Mouse (Mus musculus): Measurements from ENCODE around the gene Lbh.

Gene Lbh

GRCm38 (mm10) chr17:72918053-72918452 is at the start of gene Lbh:
TSS of gene Lbh (plus strand) at chr17:72918305.
- in situ Hi-C loops (cut with MboI; ENCODE audit: low pct_unique_long_range_greater_than_20kb in 1 of 2, low sequenced_read_pairs in 2 of 2, unreplicated experiment in 1 of 2) = no loop called here

- in situ Hi-C loops (cut with MboI; ENCODE audit: low pct_unique_long_range_greater_than_20kb in 1 of 2, low sequenced_read_pairs in 2 of 2, unreplicated experiment in 1 of 2) = no loop called here
Measured at GRCm38 (mm10) chr17:72878979-72879378, 39.1 kb upstream of the Lbh start.

GRCm38 (mm10) chr17:72880156-72880555 is 37.9 kb upstream of the Lbh start:
- in situ Hi-C loops (cut with MboI; ENCODE audit: low pct_unique_long_range_greater_than_20kb in 1 of 2, low sequenced_read_pairs in 2 of 2, unreplicated experiment in 1 of 2) = no loop called here

- in situ Hi-C loops (cut with MboI; ENCODE audit: low pct_unique_long_range_greater_than_20kb in 1 of 2, low sequenced_read_pairs in 2 of 2, unreplicated experiment in 1 of 2) = no loop called here
Measured at GRCm38 (mm10) chr17:72881051-72881450, 37.1 kb upstream of the Lbh start.

- in situ Hi-C loops (cut with MboI; ENCODE audit: low pct_unique_long_range_greater_than_20kb in 1 of 2, low sequenced_read_pairs in 2 of 2, unreplicated experiment in 1 of 2) = no loop called here
Measured at GRCm38 (mm10) chr17:72881804-72882203, 36.3 kb upstream of the Lbh start.

- in situ Hi-C loops (cut with MboI; ENCODE audit: low pct_unique_long_range_greater_than_20kb in 1 of 2, low sequenced_read_pairs in 2 of 2, unreplicated experiment in 1 of 2) = no loop called here
Measured at GRCm38 (mm10) chr17:72889556-72890397, 28.3 kb upstream of the Lbh start.

GRCm38 (mm10) chr17:72890398-72890898 is 27.7 kb upstream of the Lbh start:
- in situ Hi-C loops (cut with MboI; ENCODE audit: low pct_unique_long_range_greater_than_20kb in 1 of 2, low sequenced_read_pairs in 2 of 2, unreplicated experiment in 1 of 2) = no loop called here

- in situ Hi-C loops (cut with MboI; ENCODE audit: low pct_unique_long_range_greater_than_20kb in 1 of 2, low sequenced_read_pairs in 2 of 2, unreplicated experiment in 1 of 2) = no loop called here
Measured at GRCm38 (mm10) chr17:72891556-72891955, 26.5 kb upstream of the Lbh start.

- in situ Hi-C loops (cut with MboI; ENCODE audit: low pct_unique_long_range_greater_than_20kb in 1 of 2, low sequenced_read_pairs in 2 of 2, unreplicated experiment in 1 of 2) = no loop called here
Measured at GRCm38 (mm10) chr17:72895506-72895905, 22.6 kb upstream of the Lbh start.

GRCm38 (mm10) chr17:72897076-72897475 is 21.0 kb upstream of the Lbh start:
- in situ Hi-C loops (cut with MboI; ENCODE audit: low pct_unique_long_range_greater_than_20kb in 1 of 2, low sequenced_read_pairs in 2 of 2, unreplicated experiment in 1 of 2) = no loop called here

- in situ Hi-C loops (cut with MboI; ENCODE audit: low pct_unique_long_range_greater_than_20kb in 1 of 2, low sequenced_read_pairs in 2 of 2, unreplicated experiment in 1 of 2) = no loop called here
Measured at GRCm38 (mm10) chr17:72897961-72898360, 20.1 kb upstream of the Lbh start.

GRCm38 (mm10) chr17:72898775-72899174 is 19.3 kb upstream of the Lbh start:
- in situ Hi-C loops (cut with MboI; ENCODE audit: low pct_unique_long_range_greater_than_20kb in 1 of 2, low sequenced_read_pairs in 2 of 2, unreplicated experiment in 1 of 2) = no loop called here

GRCm38 (mm10) chr17:72901021-72901420 is 17.1 kb upstream of the Lbh start:
- in situ Hi-C loops (cut with MboI; ENCODE audit: low pct_unique_long_range_greater_than_20kb in 1 of 2, low sequenced_read_pairs in 2 of 2, unreplicated experiment in 1 of 2) = no loop called here

GRCm38 (mm10) chr17:72901705-72902104 is 16.4 kb upstream of the Lbh start:
- in situ Hi-C loops (cut with MboI; ENCODE audit: low pct_unique_long_range_greater_than_20kb in 1 of 2, low sequenced_read_pairs in 2 of 2, unreplicated experiment in 1 of 2) = no loop called here

GRCm38 (mm10) chr17:72903321-72903720 is 14.8 kb upstream of the Lbh start:
- in situ Hi-C loops (cut with MboI; ENCODE audit: low pct_unique_long_range_greater_than_20kb in 1 of 2, low sequenced_read_pairs in 2 of 2, unreplicated experiment in 1 of 2) = no loop called here

- in situ Hi-C loops (cut with MboI; ENCODE audit: low pct_unique_long_range_greater_than_20kb in 1 of 2, low sequenced_read_pairs in 2 of 2, unreplicated experiment in 1 of 2) = no loop called here
Measured at GRCm38 (mm10) chr17:72903921-72904421, 14.1 kb upstream of the Lbh start.

GRCm38 (mm10) chr17:72904873-72905272 is 13.2 kb upstream of the Lbh start:
- in situ Hi-C loops (cut with MboI; ENCODE audit: low pct_unique_long_range_greater_than_20kb in 1 of 2, low sequenced_read_pairs in 2 of 2, unreplicated experiment in 1 of 2) = no loop called here

GRCm38 (mm10) chr17:72906231-72906896 is 11.7 kb upstream of the Lbh start:
- in situ Hi-C loops (cut with MboI; ENCODE audit: low pct_unique_long_range_greater_than_20kb in 1 of 2, low sequenced_read_pairs in 2 of 2, unreplicated experiment in 1 of 2) = no loop called here

- in situ Hi-C loops (cut with MboI; ENCODE audit: low pct_unique_long_range_greater_than_20kb in 1 of 2, low sequenced_read_pairs in 2 of 2, unreplicated experiment in 1 of 2) = no loop called here
Measured at GRCm38 (mm10) chr17:72907211-72907610, 10.9 kb upstream of the Lbh start.

All from mouse embryonic stem cell (cell line).